Mouse (Mus musculus) midbrain, embryonic 14.5 days (tissue): Measurements from ENCODE around the gene Csnk1e. TPM values are rescaled to one million over a fixed set of nuclear protein-coding genes. Genes with fewer than 3 reads are reported as not detected.
"Not testable (repeated sequence)": the region's sequence is repeated elsewhere in the genome, so short reads cannot be mapped to it uniquely, and the experiment has no call there.

ENCODE experiments used
- ATAC-seq: fragments of 200-750 bp; cut with Nextera tagmentation; 2 replicates; pipeline ENCODE4 v1.8.0; 2017; ENCODE audit warnings: moderate number of reproducible peaks, moderate library complexity; ENCODE audit not compliant: low FRiP score, low TSS enrichment
- DNase-seq: peaks from one replicate; pipeline ENCODE4 v3.0.0-alpha.2; 2015
- H3K27ac ChIP-seq: fragments of 300-500 bp; sonication (generic); replicated peaks from 2 replicates; pipeline ENCODE4 v1.5.1; 2014; ENCODE audit warnings: mild to moderate bottlenecking, low read depth, low read length, moderate library complexity
- H3K27me3 ChIP-seq: fragments of 300-500 bp; sonication (generic); 2 replicates; pipeline ENCODE4 v1.6.1; 2014; ENCODE audit warnings: low read length, control low read depth, mixed read lengths; ENCODE audit not compliant: control insufficient read depth, insufficient read depth
- H3K36me3 ChIP-seq: fragments of 300-500 bp; sonication (generic); 2 replicates; pipeline ENCODE4 v1.6.1; 2014; ENCODE audit warnings: low read length, control low read depth; ENCODE audit not compliant: control insufficient read depth, insufficient read depth
- H3K4me1 ChIP-seq: fragments of 300-500 bp; sonication (generic); 2 replicates; pipeline ENCODE4 v1.6.1; 2014; ENCODE audit warnings: mild to moderate bottlenecking, antibody characterized with exemption, low read length, control low read depth; ENCODE audit not compliant: control insufficient read depth, insufficient read depth
- H3K4me2 ChIP-seq: fragments of 300-500 bp; sonication (generic); 2 replicates; pipeline ENCODE4 v1.6.1; 2014; ENCODE audit warnings: mild to moderate bottlenecking, low read length, moderate library complexity
- H3K4me3 ChIP-seq: fragments of 300-500 bp; sonication (generic); replicated peaks from 2 replicates; pipeline ENCODE4 v1.5.1; 2014; ENCODE audit warnings: low read depth, low read length
- H3K9ac ChIP-seq: fragments of 300-500 bp; sonication (generic); replicated peaks from 2 replicates; pipeline ENCODE4 v1.6.1; 2014; ENCODE audit warnings: mild to moderate bottlenecking, low read length, moderate library complexity
- H3K9me3 ChIP-seq: fragments of 300-500 bp; sonication (generic); 2 replicates; pipeline ENCODE4 v1.6.1; 2016; ENCODE audit warnings: low read length, control low read depth, mixed read lengths; ENCODE audit not compliant: control insufficient read depth
- WGBS: fragments of 180-500 bp; shearing (Covaris S2); extraction: QIAGEN DNeasy Blood & Tissue Kit; methylation state at CpG from one replicate; pipeline ENCODE4 v1.1.7; 2014; 5-methylcytosine and 5-hydroxymethylcytosine counted together
- polyA plus RNA-seq: library from polyadenylated mRNA; unstranded; fragments of >200 nt; fragmentation: Nextera tagmentation; extraction: Ambion mirVana; gene quantifications from 2 replicates; pipeline ENCODE4 v1.2.1, GENCODE M21; 2014

Csnk1e gene
- polyA plus RNA-seq, 1 experiment from 2014 or later = 225 TPM

DNA sequence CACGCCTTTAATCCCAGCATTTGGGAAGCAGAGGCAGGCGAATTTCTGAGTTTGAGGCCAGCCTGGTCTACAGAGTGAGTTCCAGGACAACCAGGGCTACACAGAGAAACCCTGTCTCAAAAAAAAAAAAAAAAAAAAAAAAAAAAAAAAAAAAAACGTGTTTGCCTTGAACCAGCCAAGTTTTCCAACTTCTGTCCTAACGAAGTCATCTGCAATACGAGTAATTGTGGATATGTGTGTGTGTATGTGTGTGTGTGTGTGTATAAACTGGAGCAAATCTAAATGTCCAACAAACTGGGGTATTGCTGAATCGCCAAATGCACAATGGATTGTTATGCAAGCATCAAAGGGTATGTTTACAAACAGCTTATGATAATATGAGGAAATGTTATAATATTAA, 738 bp upstream of the Csnk1e start:
- H3K4me2 ChIP-seq, H3K36me3 ChIP-seq, DNase-seq, H3K4me3 ChIP-seq, H3K9me3 ChIP-seq, H3K27me3 ChIP-seq, H3K4me1 ChIP-seq, ATAC-seq, H3K9ac ChIP-seq, H3K27ac ChIP-seq: not testable (repeated sequence)
- WGBS = 54% methylated on average over 6 of the region's 6 CpGs

DNA sequence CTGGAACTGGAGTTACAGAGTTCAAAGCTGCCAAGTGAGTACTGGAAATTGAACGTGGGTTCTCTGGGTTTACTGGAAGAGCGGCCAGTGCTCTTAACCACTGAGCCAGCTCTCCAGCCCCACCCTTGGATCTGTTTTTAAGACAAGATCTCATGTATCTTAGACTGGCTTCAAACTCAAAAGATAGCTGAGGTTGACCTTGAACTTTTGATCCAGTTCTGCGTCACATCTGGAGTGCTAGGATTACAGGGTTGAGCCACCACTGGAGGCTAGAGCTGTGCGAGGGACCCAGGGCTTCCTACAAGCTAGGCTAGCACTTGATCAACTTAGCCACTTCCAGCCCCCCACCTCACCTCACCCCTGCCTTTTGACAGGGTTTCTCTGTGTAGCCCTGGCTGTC, 1.5 kb downstream of the Csnk1e start:
- Histone ChIP-seq H3K4me2 (no peak overlapping the region), H3K9ac (no peak overlapping the region), H3K9me3 (no peaks in the 10 kb centered on the region), H3K4me3 (no peak overlapping the region), H3K4me1 (peaks cover 5% of the 10 kb centered on the region), H3K36me3 (no peaks in the 10 kb centered on the region), H3K27ac (no peak overlapping the region), H3K27me3 (no peaks in the 10 kb centered on the region)
- DNase-seq (no peak), ATAC-seq (no peak)
- 93% methylated on average over 4 of the region's 4 CpGs for WGBS

DNA sequence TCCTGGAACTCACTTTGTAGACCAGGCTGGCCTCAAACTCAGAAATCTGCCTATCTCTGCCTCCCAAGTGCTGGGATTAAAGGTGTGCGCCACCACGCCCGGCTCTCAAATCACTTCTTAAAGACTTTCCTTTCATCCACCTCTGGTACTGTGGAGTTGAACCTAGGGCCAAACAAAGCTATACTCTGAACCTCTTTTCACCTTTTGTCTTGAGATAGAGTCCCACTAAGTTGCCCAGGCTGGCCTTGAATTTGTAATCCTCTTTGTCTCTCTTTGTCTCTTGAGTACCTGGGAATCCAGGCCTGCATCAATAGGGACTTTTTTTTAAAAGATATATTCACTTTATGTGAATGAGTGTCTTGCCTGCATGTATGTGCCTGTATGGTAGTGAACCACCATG, 7.3 kb downstream of the Csnk1e start:
- no peaks in the 10 kb centered on the region for H3K4me1 ChIP-seq
- DNase-seq (no peak), ATAC-seq (no peak)
- no peaks in the 10 kb centered on the region for H3K27me3 ChIP-seq
- no peak overlapping the region for H3K27ac ChIP-seq
- H3K36me3 ChIP-seq = no peaks in the 10 kb centered on the region
- H3K9ac ChIP-seq = no peak overlapping the region
- WGBS = 85% methylated on average over 3 of the region's 3 CpGs
- H3K4me3 ChIP-seq = no peak overlapping the region
- no peaks in the 10 kb centered on the region for H3K9me3 ChIP-seq
- H3K4me2 ChIP-seq = no peak overlapping the region

- Histone ChIP-seq H3K9ac (no peak overlapping the region), H3K9me3 (no peaks in the 10 kb centered on the region), H3K4me1 (peaks cover 8% of the 10 kb centered on the region), H3K27me3 (no peaks in the 10 kb centered on the region), H3K36me3 (no peaks in the 10 kb centered on the region), H3K4me2 (no peak overlapping the region), H3K27ac (no peak overlapping the region), H3K4me3 (no peak overlapping the region)
- DNase-seq = no peak
- ATAC-seq = no peak
- 86% methylated on average over 8 of the region's 8 CpGs for WGBS
Observed at GRCm38 (mm10) chr15:79445786-79446654, 9.3 kb downstream of the Csnk1e start.

DNA sequence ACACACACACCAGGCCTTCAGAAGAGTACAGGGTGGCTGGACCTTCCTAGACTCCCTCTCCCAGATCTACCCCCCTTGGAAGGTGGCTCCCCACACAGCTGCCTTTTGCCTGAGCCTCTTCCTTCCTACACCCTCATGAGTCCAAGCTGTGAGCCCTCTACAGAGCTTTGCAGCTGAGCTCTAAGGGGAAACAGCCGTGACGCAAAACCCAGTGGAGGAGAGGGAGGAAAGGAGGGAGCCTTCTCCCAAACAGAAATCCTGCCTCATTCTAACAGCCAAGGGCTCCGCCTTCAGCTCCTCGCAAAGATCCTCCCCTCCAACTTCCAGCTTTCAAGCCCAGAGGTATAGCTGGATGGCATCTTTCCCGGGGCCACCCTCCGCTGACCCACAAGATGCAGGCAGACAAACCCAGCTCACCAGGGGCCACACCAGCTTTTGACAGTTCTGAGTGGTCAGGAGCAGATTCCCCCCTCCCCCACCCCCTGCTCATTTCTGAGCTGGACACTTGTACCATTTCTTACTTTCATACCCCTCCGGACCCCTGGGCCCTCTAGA, 11.4 kb downstream of the Csnk1e start:
- Histone ChIP-seq H3K4me1 (peaks cover 27% of the 10 kb centered on the region), H3K27me3 (no peaks in the 10 kb centered on the region), H3K36me3 (no peaks in the 10 kb centered on the region; the same call in 1 of the 2 replicates), H3K4me2 (no peak overlapping the region), H3K4me3 (no peak overlapping the region), H3K9ac (no peak overlapping the region), H3K27ac (no peak overlapping the region), H3K9me3 (no peaks in the 10 kb centered on the region)
- no peak for DNase-seq
- no peak for ATAC-seq
- WGBS = 44% methylated on average over 7 of the region's 7 CpGs

DNA sequence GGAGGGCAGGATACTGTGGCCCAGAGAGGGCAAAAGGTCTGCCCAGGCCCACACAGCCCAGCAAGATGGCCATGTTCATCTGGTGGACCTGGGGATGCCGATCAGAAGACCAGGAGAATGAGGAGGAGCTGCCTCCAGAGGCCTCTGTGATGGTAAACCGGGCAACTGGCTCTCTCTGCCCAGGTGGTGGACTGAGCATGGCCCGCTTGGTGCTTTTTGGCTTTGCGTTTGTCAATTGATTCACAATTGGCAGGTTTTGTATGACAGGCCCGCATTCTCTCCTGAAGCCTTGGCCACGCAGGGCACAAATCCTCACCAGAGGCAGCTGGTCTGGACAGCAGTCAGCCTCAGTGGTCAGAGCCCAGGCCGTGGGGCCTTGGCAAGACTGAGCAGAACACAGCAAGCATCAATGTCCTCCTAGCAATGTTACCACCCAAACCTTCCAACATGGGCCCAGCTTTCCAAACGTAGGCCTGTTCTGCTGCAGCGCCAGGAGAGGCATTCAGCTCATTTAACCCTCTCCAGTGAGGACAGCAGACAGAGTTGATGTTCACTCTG, 12.3 kb downstream of the Csnk1e start:
- Histone ChIP-seq H3K9me3 (no peaks in the 10 kb centered on the region), H3K4me2 (peak overlapping the region; percentile 88; the same call in 1 of the 2 replicates), H3K27me3 (no peaks in the 10 kb centered on the region), H3K36me3 (peaks cover 8% of the 10 kb centered on the region), H3K9ac (no peak overlapping the region), H3K4me3 (no peak overlapping the region), H3K4me1 (peaks cover 36% of the 10 kb centered on the region), H3K27ac (peak overlapping the region; percentile 98; the same call in 1 of the 2 replicates)
- no peak for DNase-seq
- WGBS = 81% methylated on average over 9 of the region's 9 CpGs
- no peak for ATAC-seq

- DNase-seq = no peak
- under 1% methylated on average over 6 of the region's 6 CpGs for WGBS
- Histone ChIP-seq H3K4me2 (peak overlapping the region; percentile 88), H3K4me3 (peak overlapping the region; percentile 92), H3K27ac (peak overlapping the region; percentile 98), H3K36me3 (peaks cover 16% of the 10 kb centered on the region), H3K4me1 (peaks cover 43% of the 10 kb centered on the region), H3K27me3 (no peaks in the 10 kb centered on the region), H3K9ac (peak overlapping the region; percentile 100), H3K9me3 (no peaks in the 10 kb centered on the region)
- ATAC-seq = no peak
Observed at GRCm38 (mm10) chr15:79442257-79442611, 13.1 kb downstream of the Csnk1e start.

DNA sequence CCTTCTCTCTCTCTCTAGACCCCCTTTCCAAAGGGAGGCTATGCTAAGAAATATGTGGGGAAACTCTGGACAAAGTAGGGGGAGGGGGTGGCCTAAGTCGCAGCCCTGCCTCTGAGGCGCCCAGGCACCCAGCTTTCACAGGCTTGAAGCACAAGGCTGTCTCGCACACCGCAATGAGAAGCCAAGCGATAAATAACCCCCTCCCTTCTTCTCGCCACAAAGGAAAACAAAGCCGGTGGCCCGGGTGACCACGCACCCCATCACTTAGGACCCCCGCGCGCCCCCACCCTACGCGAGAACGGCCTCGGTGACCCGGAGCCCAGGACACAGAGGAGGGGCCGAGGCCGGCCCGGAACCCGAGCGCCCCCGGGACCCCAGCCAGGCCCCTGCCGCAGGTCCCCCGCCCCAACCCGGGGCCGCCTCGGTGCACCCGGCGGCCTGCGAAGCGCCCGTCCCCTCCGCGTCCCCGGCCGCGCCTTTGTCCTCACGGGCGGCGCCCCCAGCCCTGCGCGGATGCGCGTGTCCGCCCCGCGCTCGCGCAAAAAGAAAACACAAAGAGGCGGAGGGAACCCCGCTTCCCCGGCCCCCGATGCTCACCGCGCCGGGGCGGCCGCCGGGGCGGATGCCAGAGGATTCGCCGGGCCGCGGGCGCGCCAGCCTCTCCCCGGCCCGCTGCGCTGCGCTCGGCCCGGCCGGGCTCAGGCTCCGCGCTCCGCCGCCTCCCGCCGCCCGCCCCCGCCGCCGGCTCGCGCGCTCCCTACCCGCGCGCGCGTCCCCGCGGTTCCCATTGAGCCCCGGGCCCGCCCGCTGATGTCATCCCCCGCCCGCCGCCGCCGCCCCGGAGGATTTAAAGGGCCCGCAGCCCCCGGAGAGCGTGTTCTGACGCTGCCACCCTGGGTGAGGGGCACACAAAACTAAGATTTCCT, 13.8 kb downstream of the Csnk1e start:
- Histone ChIP-seq H3K9me3 (no peaks in the 10 kb centered on the region), H3K4me2 (peak overlapping the region; percentile 88), H3K9ac (peak overlapping the region; percentile 100), H3K4me3 (peak overlapping the region; percentile 92), H3K27me3 (no peaks in the 10 kb centered on the region), H3K36me3 (peaks cover 23% of the 10 kb centered on the region), H3K4me1 (peaks cover 49% of the 10 kb centered on the region), H3K27ac (peak overlapping the region; percentile 98)
- WGBS = under 1% methylated on average over 94 of the region's 107 CpGs
- ATAC-seq (peak; percentile 78), DNase-seq (peak; percentile 92)
